Mouse (Mus musculus) kidney, embryonic 14.5 days (tissue): ENCODE data around the gene Fam129a. TPM values are rescaled to one million over a fixed set of nuclear protein-coding genes. Genes with fewer than 3 reads are reported as not detected.

ENCODE experiments used
- ATAC-seq: fragments of 200-750 bp; cut with Nextera tagmentation; 2 replicates; pipeline ENCODE4 v1.8.0; 2017; ENCODE audit warnings: moderate number of reproducible peaks, mild to moderate bottlenecking, moderate TSS enrichment, moderate library complexity; ENCODE audit not compliant: low FRiP score, low TSS enrichment
- H3K27ac ChIP-seq: fragments of 300-500 bp; sonication (generic); 2 replicates; pipeline ENCODE4 v1.5.1; 2014; ENCODE audit warnings: low read depth, mild to moderate bottlenecking, low read length, moderate library complexity, mixed read lengths
- H3K27me3 ChIP-seq: fragments of 300-500 bp; sonication (generic); 2 replicates; pipeline ENCODE4 v1.6.1; 2014; ENCODE audit warnings: mild to moderate bottlenecking, low read length; ENCODE audit not compliant: control insufficient read depth, insufficient read depth
- H3K36me3 ChIP-seq: fragments of 300-500 bp; sonication (generic); 2 replicates; pipeline ENCODE4 v1.6.1; 2014; ENCODE audit warnings: low read length, mixed read lengths; ENCODE audit not compliant: control insufficient read depth, insufficient read depth
- H3K4me1 ChIP-seq: fragments of 300-500 bp; sonication (generic); 2 replicates; pipeline ENCODE4 v1.6.1; 2014; ENCODE audit warnings: low read length, mixed read lengths; ENCODE audit not compliant: control insufficient read depth, insufficient read depth
- H3K4me2 ChIP-seq: fragments of 300-500 bp; sonication (generic); replicated peaks from 2 replicates; pipeline ENCODE4 v1.6.1; 2014; ENCODE audit warnings: low read depth, mild to moderate bottlenecking, low read length
- H3K4me3 ChIP-seq: fragments of 300-500 bp; sonication (generic); 2 replicates; pipeline ENCODE4 v1.5.1; 2014; ENCODE audit warnings: mild to moderate bottlenecking, low read length
- H3K9ac ChIP-seq: fragments of 300-500 bp; sonication (generic); 2 replicates; pipeline ENCODE4 v1.6.1; 2014; ENCODE audit warnings: low read depth, mild to moderate bottlenecking, low read length, moderate library complexity
- H3K9me3 ChIP-seq: fragments of 300-500 bp; sonication (generic); 2 replicates; pipeline ENCODE4 v1.6.1; 2016; ENCODE audit warnings: low read length; ENCODE audit not compliant: control insufficient read depth
- WGBS: fragments of 180-500 bp; shearing (Covaris S2); extraction: QIAGEN DNeasy Blood & Tissue Kit; methylation state at CpG from one replicate; pipeline ENCODE4 v1.1.7; 2014; 5-methylcytosine and 5-hydroxymethylcytosine counted together
- polyA plus RNA-seq: library from polyadenylated mRNA; unstranded; fragments of >200 nt; fragmentation: Nextera tagmentation; extraction: Ambion mirVana; gene quantifications from 2 replicates; pipeline ENCODE4 v1.2.1, GENCODE M21; 2014

Fam129a gene
- polyA plus RNA-seq, 1 experiment from 2014 or later = 5.9 TPM

- Histone ChIP-seq H3K9me3 (no peaks in the 10 kb centered on the region), H3K27ac (no peak overlapping the region), H3K9ac (no peak overlapping the region), H3K36me3 (no peaks in the 10 kb centered on the region), H3K4me2 (no peak overlapping the region), H3K4me1 (0 out of 2 replicates have a peak, but pooled peaks cover 7% of the 10 kb centered on the region), H3K4me3 (no peak overlapping the region), H3K27me3 (no peaks in the 10 kb centered on the region)
- no peak for ATAC-seq
- 93% methylated on average over 7 of the region's 7 CpGs for WGBS
Observed at GRCm38 (mm10) chr1:151616555-151617205, 45.7 kb downstream of the Fam129a start.

GRCm38 (mm10) chr1:151618251-151618650 is 47.3 kb downstream of the Fam129a start:
- 79% methylated on average over 3 of the region's 3 CpGs for WGBS
- Histone ChIP-seq H3K27ac (no peak overlapping the region), H3K4me2 (no peak overlapping the region), H3K9ac (no peak overlapping the region), H3K4me1 (0 out of 2 replicates have a peak, but pooled peaks cover 7% of the 10 kb centered on the region), H3K9me3 (no peaks in the 10 kb centered on the region), H3K36me3 (no peaks in the 10 kb centered on the region), H3K27me3 (no peaks in the 10 kb centered on the region), H3K4me3 (no peak overlapping the region)
- no peak for ATAC-seq

GRCm38 (mm10) chr1:151619281-151619711 is 48.3 kb downstream of the Fam129a start:
- no peak for ATAC-seq
- no peak overlapping the region for H3K9ac ChIP-seq
- no peak overlapping the region for H3K27ac ChIP-seq
- no peaks in the 10 kb centered on the region for H3K36me3 ChIP-seq
- H3K4me3 ChIP-seq = no peak overlapping the region
- H3K4me1 ChIP-seq = 0 out of 2 replicates have a peak, but pooled peaks cover 7% of the 10 kb centered on the region
- no peaks in the 10 kb centered on the region for H3K27me3 ChIP-seq
- no peak overlapping the region for H3K4me2 ChIP-seq
- WGBS = 50% methylated on average over 8 of the region's 8 CpGs
- no peaks in the 10 kb centered on the region for H3K9me3 ChIP-seq

GRCm38 (mm10) chr1:151620730-151621129 is 49.7 kb downstream of the Fam129a start:
- Histone ChIP-seq H3K9me3 (no peaks in the 10 kb centered on the region), H3K27me3 (no peaks in the 10 kb centered on the region), H3K36me3 (no peaks in the 10 kb centered on the region), H3K9ac (no peak overlapping the region), H3K27ac (no peak overlapping the region), H3K4me2 (no peak overlapping the region), H3K4me3 (no peak overlapping the region), H3K4me1 (0 out of 2 replicates have a peak, but pooled peaks cover 7% of the 10 kb centered on the region)
- no peak for ATAC-seq

GRCm38 (mm10) chr1:151624442-151625226 is 53.6 kb downstream of the Fam129a start:
- H3K4me2 ChIP-seq = no peak overlapping the region
- no peak overlapping the region for H3K4me3 ChIP-seq
- no peak overlapping the region for H3K9ac ChIP-seq
- 0 out of 2 replicates have a peak, but pooled peaks cover 3% of the 10 kb centered on the region for H3K4me1 ChIP-seq
- WGBS = 84% methylated on average over 3 of the region's 3 CpGs
- H3K27ac ChIP-seq = no peak overlapping the region
- H3K27me3 ChIP-seq = no peaks in the 10 kb centered on the region
- no peaks in the 10 kb centered on the region for H3K9me3 ChIP-seq
- no peak for ATAC-seq
- H3K36me3 ChIP-seq = no peaks in the 10 kb centered on the region

GRCm38 (mm10) chr1:151625260-151625659 is 54.3 kb downstream of the Fam129a start:
- Histone ChIP-seq H3K9me3 (no peaks in the 10 kb centered on the region), H3K27ac (no peak overlapping the region), H3K36me3 (no peaks in the 10 kb centered on the region), H3K9ac (no peak overlapping the region), H3K27me3 (no peaks in the 10 kb centered on the region), H3K4me1 (0 out of 2 replicates have a peak, but pooled peaks cover 6% of the 10 kb centered on the region), H3K4me3 (no peak overlapping the region), H3K4me2 (no peak overlapping the region)
- no peak for ATAC-seq
- 89% methylated on average over 4 of the region's 4 CpGs for WGBS

GRCm38 (mm10) chr1:151625690-151626089 is 54.7 kb downstream of the Fam129a start:
- H3K4me2 ChIP-seq = no peak overlapping the region
- H3K4me3 ChIP-seq = no peak overlapping the region
- 0 out of 2 replicates have a peak, but pooled peaks cover 6% of the 10 kb centered on the region for H3K4me1 ChIP-seq
- no peak overlapping the region for H3K27ac ChIP-seq
- 94% methylated on average over 2 of the region's 2 CpGs for WGBS
- no peak for ATAC-seq
- no peak overlapping the region for H3K9ac ChIP-seq
- H3K9me3 ChIP-seq = no peaks in the 10 kb centered on the region
- no peaks in the 10 kb centered on the region for H3K36me3 ChIP-seq
- H3K27me3 ChIP-seq = no peaks in the 10 kb centered on the region

- no peak for ATAC-seq
- Histone ChIP-seq H3K27me3 (no peaks in the 10 kb centered on the region), H3K27ac (no peak overlapping the region), H3K9ac (no peak overlapping the region), H3K4me2 (no peak overlapping the region), H3K9me3 (no peaks in the 10 kb centered on the region), H3K4me3 (no peak overlapping the region), H3K36me3 (no peaks in the 10 kb centered on the region), H3K4me1 (0 out of 2 replicates have a peak, but pooled peaks cover 6% of the 10 kb centered on the region)
- 57% methylated on average over 4 of the region's 4 CpGs for WGBS
Observed at GRCm38 (mm10) chr1:151626631-151627030, 55.6 kb downstream of the Fam129a start.

GRCm38 (mm10) chr1:151627141-151627540 is 56.2 kb downstream of the Fam129a start:
- H3K9me3 ChIP-seq = no peaks in the 10 kb centered on the region
- no peak overlapping the region for H3K4me2 ChIP-seq
- no peak overlapping the region for H3K4me3 ChIP-seq
- H3K27me3 ChIP-seq = no peaks in the 10 kb centered on the region
- no peak overlapping the region for H3K9ac ChIP-seq
- H3K4me1 ChIP-seq = 0 out of 2 replicates have a peak, but pooled peaks cover 6% of the 10 kb centered on the region
- no peak overlapping the region for H3K27ac ChIP-seq
- WGBS = 31% methylated on average over 3 of the region's 3 CpGs
- ATAC-seq = no peak
- H3K36me3 ChIP-seq = no peaks in the 10 kb centered on the region
